Mouse (Mus musculus): ENCODE results near the gene Ints7.
A peak's percentile ranks its signal among the peaks of the same experiment; 100 is the strongest.

Gene Ints7

GRCm38 (mm10) chr1:191575458-191576247 lies at the start of gene Ints7, which contains the start of gene Dtl:
Gene Ints7 (plus strand): TSS chr1:191575636.
Gene Dtl (minus strand): TSS chr1:191575544.
- peak; percentile 99 for DNase-seq (ENCODE audit: low spot score)

GRCm38 (mm10) chr1:191527089-191527488 lies 48.3 kb upstream of the Ints7 start:
- no peak for DNase-seq (ENCODE audit: low spot score)

GRCm38 (mm10) chr1:191527921-191528612 lies 47.4 kb upstream of the Ints7 start:
- DNase-seq (ENCODE audit: low spot score), result no peak

- DNase-seq (ENCODE audit: low spot score), result no peak
These were observed 46.0 kb upstream of the Ints7 start for GRCm38 (mm10) chr1:191529406-191529805.

GRCm38 (mm10) chr1:191531023-191531422 lies 44.4 kb upstream of the Ints7 start:
- no peak for DNase-seq (ENCODE audit: low spot score)

- DNase-seq (ENCODE audit: low spot score), result no peak
These were observed 40.5 kb upstream of the Ints7 start for GRCm38 (mm10) chr1:191534896-191535295.

GRCm38 (mm10) chr1:191540300-191540699 lies 35.1 kb upstream of the Ints7 start:
- no peak for DNase-seq (ENCODE audit: low spot score)

- DNase-seq (ENCODE audit: low spot score), result no peak
These were observed 34.4 kb upstream of the Ints7 start for GRCm38 (mm10) chr1:191541014-191541413.

GRCm38 (mm10) chr1:191541619-191542018 lies 33.8 kb upstream of the Ints7 start:
- DNase-seq (ENCODE audit: low spot score), result no peak

GRCm38 (mm10) chr1:191543747-191544146 lies 31.7 kb upstream of the Ints7 start:
- no peak for DNase-seq (ENCODE audit: low spot score)

GRCm38 (mm10) chr1:191550786-191551185 lies 24.6 kb upstream of the Ints7 start:
- no peak for DNase-seq (ENCODE audit: low spot score)

- DNase-seq (ENCODE audit: low spot score), result no peak
These were observed 18.3 kb upstream of the Ints7 start for GRCm38 (mm10) chr1:191557109-191557508.

- DNase-seq (ENCODE audit: low spot score), result no peak
These were observed 15.7 kb upstream of the Ints7 start for GRCm38 (mm10) chr1:191559779-191560178.

GRCm38 (mm10) chr1:191562823-191563365 lies 12.5 kb upstream of the Ints7 start:
- DNase-seq (ENCODE audit: low spot score), result no peak

- no peak for DNase-seq (ENCODE audit: low spot score)
These were observed 7.6 kb upstream of the Ints7 start for GRCm38 (mm10) chr1:191567859-191568258.

GRCm38 (mm10) chr1:191569625-191570024 lies 5.8 kb upstream of the Ints7 start:
- no peak for DNase-seq (ENCODE audit: low spot score)

GRCm38 (mm10) chr1:191570415-191570814 lies 5.0 kb upstream of the Ints7 start:
- DNase-seq (ENCODE audit: low spot score), result no peak

GRCm38 (mm10) chr1:191573906-191574639 lies 1.4 kb upstream of the Ints7 start:
- DNase-seq (ENCODE audit: low spot score), result peak; percentile 40

GRCm38 (mm10) chr1:191574871-191575457 lies 472 bp upstream of the Ints7 start:
- DNase-seq (ENCODE audit: low spot score), result peak; percentile 61

- DNase-seq (ENCODE audit: low spot score), result no peak
These were observed 4.1 kb downstream of the Ints7 start for GRCm38 (mm10) chr1:191579524-191579923.

GRCm38 (mm10) chr1:191581641-191582040 lies 6.2 kb downstream of the Ints7 start:
- DNase-seq (ENCODE audit: low spot score), result no peak

GRCm38 (mm10) chr1:191583836-191584235 lies 8.4 kb downstream of the Ints7 start:
- DNase-seq (ENCODE audit: low spot score), result no peak

Measured in c-Kit-positive CD71-positive TER-119-positive erythroid progenitor cells, embryonic 14.5 days (primary cell).